Mouse (Mus musculus) adrenal gland, adult 2 months (tissue): ENCODE measurements around the gene Kdm4b. TPM values are rescaled to one million over a fixed set of nuclear protein-coding genes. Genes with fewer than 3 reads are reported as not detected.
A peak's percentile ranks its signal among the peaks of the same experiment; 100 is the strongest.

Experiments used
- DNase-seq: peaks from one replicate; pipeline ENCODE4 v3.0.0; 2021
- polyA plus RNA-seq: library from polyadenylated mRNA; depleted of rRNA; stranded (reverse); fragments of >200 nt; gene quantifications from 2 replicates; pipeline ENCODE4 v1.2.3, GENCODE M21; 2012
- total RNA-seq, 2 experiments: library from RNA; stranded (reverse); gene quantifications; 2 replicates each; pipeline ENCODE4 v1.2.3; 2021

Kdm4b gene
- total and polyA plus RNA-seq, 3 experiments = 37.6 to 56.4 (median 37.8) TPM

DNA sequence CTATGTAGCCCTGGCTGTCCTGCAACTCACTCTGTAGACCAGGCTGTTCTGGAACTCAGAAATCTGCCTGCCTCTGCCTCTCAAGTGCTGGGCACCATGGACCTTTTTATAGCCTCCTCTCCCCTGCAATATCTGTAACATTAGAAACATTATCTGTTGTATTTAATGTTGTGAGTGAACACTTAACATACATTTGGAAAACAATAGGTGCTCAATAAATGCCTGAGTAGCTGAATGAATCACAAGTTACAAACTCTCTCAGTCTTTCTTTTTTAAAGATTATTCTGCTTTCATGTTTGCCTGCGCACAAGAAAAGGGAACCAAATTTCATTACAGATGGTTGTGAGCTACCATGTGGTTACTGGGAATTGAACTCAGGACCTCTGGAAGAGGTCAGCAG is 27.6 kb upstream of the Kdm4b start:
- no peak for DNase-seq

DNA sequence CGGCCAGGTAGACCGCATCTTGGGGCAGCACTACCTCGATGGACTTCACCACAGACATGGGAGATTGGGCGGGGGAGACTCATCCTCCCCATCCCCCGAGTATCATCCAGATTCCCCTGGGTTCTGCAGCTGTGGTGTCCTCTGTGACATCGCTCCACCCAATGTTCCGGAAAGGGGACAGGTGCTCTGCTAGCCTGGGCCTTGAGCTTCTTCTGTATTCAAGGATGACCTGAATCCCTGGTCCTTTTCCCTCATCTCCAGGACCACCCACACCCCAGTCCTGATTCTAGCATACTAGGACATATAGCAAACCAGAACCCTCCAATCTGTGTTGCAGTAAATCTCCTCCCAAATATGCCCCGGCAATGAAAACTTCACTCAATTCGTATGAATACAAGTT is 25.7 kb upstream of the Kdm4b start, which contains the start of gene Arrdc5:
Gene Arrdc5 (minus strand): TSS at position 101 of the 400 bp plus-strand sequence.
- no peak for DNase-seq

DNA sequence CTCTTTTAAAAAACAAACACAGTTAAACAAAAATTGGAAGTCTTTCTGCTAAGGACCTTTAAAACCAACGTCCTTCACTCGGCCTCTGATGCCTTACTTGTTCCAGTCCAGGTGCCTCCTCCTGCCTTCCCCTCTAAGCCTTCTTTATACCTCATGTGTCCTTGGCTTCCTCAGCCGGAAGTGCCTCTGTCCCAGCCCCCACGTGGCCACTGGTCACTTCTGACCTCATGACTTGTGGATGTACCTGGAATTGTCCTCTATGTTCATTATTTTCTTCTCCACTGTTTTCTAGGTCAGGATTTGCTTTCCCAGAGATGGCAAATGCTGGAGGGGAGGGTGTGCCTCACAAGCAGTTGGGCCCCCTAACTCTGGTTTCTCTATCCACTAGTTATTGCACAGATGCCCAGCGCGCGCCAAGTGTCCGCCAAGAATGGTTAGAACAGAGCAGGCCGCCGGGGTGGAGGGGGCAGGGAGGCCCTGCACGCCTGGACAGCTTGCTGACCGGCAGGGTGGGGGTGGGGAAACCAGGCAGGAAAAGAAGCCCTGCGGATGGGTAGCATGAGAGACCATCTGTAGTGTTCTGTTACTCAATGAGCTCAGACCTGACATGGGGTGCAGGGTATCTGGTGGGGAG is 23.4 kb upstream of the Kdm4b start:
- peak; percentile 53 for DNase-seq

DNA sequence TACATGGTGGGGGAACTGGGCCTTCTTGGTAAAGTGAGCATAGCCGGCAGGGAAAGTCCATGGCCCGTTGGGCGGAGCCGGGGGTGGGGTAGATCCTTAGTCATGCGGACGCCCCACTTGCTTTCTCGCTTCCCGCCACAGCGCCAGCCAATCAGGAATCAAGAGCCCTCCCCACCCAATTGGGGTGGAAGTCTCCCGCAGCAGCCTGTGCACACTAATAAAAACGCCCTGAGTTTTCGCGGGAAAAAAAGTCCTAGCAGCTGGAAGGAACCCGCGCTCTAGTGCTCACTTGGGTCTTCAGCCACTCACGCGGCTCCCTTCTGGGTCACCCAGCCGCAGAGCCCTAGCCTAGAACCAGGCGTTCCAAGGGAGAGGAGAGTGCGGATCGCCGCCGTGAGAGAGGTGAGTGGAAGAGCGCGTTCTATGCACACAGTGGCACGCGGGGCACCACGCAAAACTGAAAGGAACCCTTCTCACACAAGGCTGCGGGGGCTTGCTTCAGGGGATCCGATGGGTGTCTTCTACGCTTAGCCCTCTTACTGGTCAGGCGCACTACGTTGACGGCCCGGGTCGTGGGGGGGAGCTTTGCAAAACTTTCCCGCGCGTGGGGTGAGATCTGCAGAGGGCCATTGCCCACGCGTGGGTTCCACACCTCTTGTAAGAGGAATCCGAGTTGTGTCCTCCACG is 22.6 kb upstream of the Kdm4b start, which contains the start of gene Uhrf1:
Gene Uhrf1 (plus strand): TSS at position 162 of the 687 bp plus-strand sequence.
- DNase-seq = peak; percentile 89

DNA sequence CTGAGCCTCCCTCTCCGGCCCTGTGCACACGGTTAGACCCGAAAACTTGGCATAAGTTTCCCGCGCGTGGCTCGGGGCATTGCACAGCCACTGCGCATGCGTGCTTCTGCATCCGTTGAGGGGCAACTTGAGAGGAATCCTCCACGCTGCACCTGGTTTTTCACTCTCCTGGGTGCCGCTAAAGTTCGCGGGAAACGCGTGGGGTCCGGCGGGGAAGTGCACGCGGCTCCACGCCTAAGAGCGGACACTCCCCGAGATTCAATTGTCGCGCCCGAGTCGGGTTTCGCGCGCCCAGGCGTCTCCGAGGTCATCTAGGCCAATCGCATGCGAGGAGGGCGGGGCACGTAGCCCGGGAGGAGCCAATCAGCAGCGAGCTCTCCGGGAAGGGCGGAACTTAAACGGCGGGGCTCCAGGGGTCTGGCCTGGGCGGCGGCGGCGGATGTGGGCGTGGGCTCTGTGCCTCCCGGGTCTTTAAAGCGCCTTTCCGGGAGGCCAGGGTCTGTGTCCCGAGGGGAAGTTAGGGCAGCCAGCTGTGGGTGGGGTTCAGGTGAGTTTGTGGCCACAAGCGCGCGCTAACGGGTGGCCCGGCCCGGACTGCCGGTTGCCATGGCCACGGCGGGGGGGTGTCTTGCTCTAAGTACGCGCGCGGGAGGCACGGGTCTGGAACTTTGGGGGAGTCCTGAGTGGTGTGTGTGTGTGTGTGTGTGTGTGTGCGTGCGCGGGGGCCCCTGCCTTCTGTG is 21.8 kb upstream of the Kdm4b start:
- peak; percentile 97 for DNase-seq

DNA sequence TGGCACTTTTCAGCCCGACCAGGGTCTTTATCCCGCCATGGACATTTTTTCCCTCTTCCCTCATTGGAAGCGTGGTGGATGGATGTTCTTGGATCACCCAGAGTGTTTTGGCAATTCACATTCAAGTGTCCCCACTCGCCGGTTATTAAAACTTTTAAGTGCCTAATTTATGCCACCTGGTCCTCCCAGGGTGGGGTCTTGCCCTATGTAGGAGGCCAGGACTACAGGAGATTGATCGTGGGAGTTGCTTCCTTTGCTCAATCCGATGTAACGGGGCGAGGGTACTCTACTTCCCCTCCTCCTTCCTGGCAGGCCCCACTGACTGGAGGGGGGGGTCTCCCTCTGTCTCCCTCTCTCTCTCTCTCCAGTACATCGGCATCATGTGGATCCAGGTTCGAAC is 21.1 kb upstream of the Kdm4b start:
- no peak for DNase-seq

DNA sequence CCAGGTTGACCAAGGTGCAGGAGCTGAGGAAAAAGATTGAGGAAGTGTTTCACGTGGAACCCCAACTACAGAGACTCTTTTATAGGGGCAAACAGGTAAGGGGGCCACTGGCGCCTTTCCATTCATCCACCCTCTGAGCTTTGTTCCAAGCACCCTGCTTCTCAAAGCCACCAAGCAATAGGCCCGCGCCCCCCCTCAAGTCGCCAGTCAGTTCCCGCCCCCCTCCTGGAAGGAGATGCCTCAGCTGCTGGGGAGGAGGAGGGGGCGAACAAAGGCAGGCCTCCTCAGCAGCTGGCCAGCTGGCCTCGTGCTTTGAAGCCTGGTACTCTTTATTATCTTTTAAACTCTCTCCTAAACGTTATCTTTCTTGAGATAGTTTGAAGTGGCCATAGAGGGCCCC is 20.7 kb upstream of the Kdm4b start:
- DNase-seq = no peak

DNA sequence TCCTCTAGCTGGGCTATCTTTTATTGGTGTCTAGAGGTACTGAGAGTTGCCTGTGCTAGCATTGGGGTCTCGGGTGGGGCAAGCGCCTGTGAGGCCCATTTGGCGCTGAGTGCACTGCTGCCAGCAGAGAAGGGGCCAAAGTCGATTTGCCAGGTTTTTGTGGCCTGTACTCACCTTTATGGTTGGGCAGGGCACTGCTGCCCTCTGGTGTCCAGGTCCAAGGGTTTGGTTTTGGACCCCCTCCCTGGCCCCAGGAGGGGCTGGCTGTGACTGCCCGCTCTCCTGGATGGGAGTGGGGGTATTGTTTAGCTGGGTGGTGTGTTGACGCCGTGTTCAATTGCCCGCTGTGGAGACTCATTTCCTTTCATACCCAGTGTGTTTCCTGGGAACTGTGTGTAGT is 20.0 kb upstream of the Kdm4b start:
- no peak for DNase-seq

DNA sequence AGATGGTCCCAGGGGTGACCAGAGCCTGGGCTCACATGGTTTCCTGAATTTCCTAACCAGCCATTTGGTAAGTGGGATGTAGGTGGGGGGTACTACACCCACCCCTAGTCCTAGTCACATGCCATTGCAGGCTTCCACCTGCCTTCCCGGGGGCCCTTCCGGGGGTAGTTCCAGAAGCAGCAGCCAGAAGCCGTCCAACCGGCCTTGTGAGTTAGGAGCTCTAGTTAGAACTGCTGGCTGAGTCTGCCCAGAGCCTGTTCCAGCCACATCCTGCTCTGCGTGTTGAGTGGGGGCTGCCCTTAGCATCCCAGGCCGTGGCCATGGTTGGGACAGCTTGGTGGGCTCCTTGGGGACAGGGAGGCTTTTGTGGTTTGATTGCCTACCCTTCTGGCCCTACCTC is 17.8 kb upstream of the Kdm4b start:
- DNase-seq = no peak

DNA sequence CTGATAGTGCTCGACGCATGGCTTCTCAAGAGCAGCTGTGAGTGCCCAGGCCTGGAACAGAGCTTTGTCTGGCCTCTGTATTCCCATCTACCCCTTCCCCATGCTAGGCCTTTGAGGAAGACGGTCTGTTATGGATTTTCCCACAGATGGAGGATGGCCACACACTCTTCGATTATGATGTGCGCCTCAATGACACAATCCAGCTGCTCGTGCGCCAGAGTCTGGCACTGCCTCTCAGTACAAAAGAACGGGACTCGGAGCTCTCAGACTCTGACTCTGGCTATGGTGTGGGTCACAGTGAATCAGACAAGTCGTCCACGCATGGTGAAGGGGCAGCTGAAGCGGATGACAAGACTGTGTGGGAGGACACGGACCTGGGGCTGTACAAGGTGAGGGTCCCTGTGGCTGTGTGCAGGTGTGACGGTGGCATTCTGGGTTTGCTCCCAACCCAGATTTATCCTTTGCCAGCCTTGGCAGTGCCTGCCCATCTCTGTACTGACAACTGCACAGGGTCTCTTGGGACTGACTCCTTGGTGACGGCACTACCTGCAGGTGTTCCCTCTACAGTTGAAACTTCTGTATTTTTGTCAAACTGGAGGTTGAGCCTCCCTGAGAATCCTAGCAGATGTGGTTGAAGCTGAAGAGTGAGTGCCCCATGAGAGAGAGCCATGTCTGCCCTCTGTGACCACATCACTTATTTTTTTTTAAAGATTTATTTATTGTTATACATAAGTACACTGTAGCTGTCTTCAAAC is 16.5 kb upstream of the Kdm4b start:
- no peak for DNase-seq

DNA sequence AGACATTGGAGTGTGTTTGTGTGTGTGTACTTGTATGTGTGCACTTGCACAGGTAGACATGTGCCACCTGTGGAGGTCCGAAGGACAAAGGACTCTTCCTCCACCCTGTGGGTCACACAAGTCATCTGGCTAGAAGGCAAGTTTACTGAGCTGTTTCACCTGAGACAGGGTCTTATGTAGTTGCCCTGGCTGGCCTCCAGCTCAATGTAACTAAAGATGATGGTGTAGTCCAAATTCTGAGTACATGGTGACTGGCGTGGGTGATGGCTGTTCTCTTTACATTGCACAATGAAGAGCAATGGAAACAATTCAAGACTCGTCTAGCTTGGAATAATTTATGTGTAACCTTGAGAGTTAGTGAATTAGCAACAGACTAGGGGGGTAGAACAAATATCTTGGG is 1.4 kb upstream of the Kdm4b start:
- no peak for DNase-seq

DNA sequence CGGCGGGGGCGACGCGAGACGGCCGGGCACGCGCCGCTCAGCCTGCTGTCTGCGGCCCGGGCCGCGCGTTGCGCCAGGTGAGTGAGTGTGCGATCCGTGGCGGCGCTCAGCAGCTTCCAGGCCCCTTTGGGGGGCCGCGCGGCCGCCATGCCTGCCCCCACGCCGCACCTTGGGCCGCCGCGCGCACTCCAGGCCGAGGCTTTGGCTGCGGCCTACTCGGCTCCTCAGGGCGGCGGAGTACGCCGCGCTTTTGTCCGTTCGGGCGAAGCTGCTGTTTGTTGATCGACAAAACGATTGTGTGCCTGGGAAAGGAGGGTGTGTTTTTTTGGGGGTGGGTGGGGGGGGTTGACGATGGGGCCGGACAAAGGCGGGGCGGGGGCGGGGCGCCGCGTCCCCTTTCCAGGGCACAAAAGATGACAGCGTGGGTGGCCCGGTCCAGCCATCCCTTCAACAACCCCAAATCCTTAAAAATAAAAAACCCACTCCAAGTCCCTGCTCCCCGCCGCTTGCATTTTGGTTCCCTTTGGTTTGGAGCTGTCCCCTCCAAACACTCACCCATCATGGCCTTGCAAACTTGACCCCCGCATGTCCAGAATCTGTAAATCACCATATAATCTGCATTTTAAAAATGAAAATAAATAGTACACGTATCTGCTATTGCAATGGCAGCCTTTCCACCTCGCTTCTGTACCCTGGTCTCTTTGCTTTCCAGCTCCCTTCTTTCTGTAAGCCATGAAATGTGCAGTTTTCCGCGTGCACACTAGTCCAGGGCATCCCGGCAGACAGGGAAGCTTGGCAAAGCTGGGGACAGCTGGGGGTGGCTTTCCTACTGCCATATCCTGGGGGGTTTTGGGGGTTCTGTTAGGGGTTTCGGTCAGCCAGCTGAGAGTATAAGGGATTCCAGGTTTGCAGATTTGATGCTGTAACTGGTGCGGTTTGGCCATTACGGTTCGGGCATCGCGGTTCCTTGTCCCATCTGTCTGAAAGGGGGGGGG is 588 bp downstream of the Kdm4b start:
- no peak for DNase-seq

DNA sequence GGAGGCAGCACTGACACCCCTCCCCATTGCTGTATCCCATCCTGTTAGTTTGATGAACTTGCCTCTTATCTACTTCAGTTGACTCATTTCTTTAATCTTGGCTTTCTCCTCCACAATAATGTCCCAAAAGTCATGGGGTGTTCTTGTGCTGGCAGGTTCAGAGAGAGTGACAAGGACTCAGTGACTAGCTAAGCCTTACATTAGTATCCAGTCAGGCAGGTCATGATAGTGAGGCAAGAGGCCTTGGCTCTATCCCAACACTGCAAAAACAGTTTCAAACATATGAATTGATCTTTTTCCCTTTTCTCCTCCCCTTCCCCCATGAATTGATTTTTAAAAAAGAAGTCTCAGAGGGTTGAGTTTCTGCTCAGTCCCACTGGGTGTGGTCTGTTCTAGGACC is 3.4 kb downstream of the Kdm4b start:
- peak; percentile 66 for DNase-seq

DNA sequence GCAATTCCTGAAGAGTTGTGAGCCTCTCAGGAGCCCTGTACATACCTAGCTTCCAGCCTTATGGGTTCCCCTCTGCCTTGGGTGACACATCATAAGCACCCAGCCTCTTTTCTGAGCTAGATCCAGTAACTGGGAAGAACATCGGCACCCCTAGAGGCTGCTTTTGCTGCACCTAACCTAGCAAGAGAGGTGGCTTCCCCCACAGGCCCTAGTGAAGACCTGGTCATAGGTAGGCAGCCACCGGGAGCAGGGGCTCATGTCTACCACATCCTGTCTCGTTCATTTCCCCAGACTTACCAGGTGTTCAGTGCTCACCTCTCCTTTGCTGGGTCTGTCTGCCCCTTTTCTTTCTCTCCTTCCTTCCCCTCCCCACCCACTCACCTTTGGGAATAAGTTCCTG is 4.5 kb downstream of the Kdm4b start:
- no peak for DNase-seq

DNA sequence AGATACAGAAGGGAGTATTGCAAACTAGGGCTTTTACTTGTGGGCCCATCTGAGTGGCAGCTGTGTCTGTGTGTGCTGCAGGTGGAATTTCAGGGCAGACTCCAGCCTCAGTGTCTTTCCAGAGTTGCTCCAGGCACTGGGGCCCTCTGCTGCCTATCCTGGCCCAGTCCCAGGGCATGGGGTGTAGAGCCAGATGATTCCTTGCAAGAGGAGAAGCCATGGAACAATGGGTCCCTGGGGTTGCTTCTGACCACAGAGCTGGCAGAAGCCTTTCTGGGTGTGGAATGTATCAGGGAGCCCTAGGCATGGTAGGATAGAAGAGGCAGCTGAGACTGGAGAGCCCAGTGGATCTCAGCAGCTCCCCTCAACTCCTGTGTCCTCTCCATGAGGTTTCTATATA is 5.4 kb downstream of the Kdm4b start:
- DNase-seq = peak; percentile 40

DNA sequence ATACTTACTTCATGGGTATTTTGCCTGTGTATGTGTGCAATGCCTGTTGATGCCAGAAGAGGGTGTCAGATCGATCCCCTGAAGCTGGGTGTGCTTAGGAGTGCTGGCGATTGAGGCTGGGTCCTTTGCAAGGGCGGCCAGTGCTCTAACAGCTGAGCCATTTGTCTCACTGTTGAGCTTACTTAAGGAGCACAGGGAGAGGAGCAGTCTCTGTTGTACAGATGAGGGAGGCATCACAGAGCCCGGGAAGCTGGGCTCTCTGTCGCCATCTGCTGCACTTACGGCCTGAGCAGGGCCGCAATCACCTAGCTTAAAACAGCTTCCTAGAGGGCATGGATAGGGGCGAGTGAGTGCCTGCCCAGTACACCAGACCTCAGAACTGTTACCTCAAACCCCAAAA is 7.1 kb downstream of the Kdm4b start:
- DNase-seq = no peak

DNA sequence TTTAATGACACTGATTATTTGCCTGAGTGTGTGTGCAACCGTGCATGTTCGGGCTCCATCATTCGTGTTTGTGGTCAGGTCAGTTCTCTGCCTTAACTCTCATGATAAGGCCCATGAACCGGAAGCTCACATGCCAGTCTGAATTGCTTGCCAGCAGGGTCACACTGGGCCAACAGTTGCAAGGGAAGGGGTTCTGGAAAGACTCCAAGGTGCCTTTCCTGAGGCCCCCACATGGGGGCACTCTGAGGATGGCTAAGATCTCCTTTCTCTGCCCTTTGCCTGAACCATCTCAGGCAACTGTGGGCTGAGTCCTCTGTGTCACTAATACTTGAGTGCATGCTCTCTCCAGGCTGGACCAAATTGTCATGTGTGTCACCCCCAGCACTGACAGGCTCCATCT is 11.3 kb downstream of the Kdm4b start:
- peak; percentile 66 for DNase-seq

DNA sequence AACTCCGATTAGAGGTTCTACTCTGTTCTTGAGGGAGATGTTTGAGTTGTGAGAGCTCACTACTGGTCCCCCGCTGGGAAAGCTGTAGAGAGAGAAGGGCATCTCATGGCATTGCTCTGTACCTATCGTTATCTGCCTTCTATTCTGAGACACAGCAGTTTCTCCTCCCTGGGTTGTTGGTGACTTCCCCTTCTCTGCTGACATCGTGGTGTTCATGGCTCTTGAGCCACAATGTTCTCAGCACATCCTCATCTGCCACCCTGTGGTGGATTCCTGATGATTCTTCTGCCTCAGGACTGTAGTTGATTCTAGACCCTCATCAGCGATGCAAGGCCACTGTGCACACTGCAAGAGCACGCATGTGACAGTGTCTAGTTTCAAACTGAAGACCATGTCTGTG is 11.9 kb downstream of the Kdm4b start:
- no peak for DNase-seq

DNA sequence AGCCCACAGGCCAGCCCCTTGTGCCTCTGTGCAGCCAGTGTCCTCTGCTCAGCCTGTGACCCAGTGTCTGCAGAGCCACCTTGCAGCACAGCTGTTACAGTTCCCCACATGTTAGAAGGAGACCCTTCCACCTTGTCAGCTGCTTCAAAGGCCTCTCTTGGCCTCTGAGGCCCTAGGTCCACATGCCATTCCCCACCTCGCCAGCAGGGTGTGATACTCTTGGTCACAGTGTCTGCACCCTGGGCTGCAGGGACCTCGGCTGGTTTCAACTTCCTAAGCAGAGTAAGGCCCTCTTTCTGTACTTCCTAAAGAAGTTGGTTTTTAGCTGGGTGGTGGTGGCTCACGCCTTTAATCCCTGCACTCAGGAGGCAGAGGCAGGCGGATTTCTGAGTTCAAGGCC is 13.0 kb downstream of the Kdm4b start:
- no peak for DNase-seq

DNA sequence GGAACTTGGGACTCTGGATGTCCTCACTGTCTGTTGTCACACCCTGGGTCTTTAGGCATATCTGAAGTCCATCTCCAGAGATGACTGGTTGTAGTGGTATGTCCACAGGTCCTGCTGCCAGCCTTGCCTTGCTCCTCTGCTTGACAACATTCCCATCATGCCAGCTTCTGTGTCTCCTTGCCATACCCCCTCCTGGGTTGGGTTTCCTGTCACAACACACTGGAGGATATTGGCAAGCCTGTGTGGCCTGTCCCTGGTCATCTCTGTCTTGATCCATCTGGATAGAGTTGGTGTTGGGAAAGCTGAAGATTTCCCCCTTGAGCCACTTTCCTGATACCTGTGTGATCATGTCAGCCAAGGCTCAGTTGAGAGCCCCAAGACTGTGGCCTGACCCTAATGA is 14.9 kb downstream of the Kdm4b start:
- DNase-seq = no peak

DNA sequence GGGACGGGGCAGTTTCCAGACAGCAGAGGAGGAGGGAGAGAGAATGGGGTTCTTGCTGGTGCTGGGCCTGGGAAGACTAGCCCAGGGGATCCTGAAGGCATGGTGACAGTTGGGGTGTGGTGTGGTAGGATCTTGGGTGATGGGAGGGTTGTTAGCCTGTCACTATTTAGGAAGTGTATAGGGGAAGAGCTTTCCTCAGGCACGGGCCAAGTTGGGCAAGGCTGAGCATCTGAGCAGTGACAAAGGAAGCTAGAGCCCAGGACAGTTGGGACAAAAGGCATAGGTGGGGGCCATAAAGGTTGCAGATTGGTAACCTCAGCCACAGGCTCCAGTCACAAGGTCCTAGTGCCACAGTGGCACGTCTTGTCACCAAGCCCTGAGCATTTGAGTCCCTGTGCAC is 17.6 kb downstream of the Kdm4b start:
- no peak for DNase-seq
